Mouse (Mus musculus) small intestine, adult 2 months (tissue): ENCODE measurements around the gene Mrrf.

Experiments used
- CTCF ChIP-seq: fragments of 200-500 bp; IDR thresholded peaks from 2 replicates; pipeline ENCODE4 v1.5.1; 2012; ENCODE audit warnings: low read depth, mild to moderate bottlenecking, control low read depth, inconsistent platforms, low read length, moderate library complexity, mixed read lengths; ENCODE audit not compliant: insufficient replicate concordance, insufficient read length; ENCODE audit errors: extremely low read depth
- POLR2A ChIP-seq: fragments of 200-500 bp; IDR thresholded peaks from 2 replicates; pipeline ENCODE4 v1.6.1; 2012; ENCODE audit warnings: low read depth, mild to moderate bottlenecking, control low read depth, inconsistent platforms, low read length, moderate library complexity

DNA sequence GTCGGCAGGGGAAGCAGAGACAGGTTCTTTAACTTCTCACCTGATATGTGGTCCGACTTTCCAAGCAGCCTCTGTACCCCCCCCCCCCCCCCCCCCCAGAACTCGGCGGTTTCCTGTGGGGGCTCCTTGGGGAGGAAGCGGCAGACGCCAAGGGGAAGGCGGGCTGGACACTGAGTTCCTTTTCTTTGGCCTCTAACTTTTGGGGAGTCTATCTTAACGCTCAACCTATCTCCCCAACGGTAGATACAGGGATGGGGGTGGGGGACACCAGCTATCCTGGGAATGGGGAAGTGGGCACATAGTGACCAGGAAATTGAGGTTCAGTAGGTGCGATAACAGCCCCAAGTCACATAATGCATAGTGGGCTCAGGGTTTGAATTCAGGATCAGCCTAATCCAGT, 94.8 kb downstream of the Mrrf start:
- no peak for TF ChIP-seq POLR2A
- TF ChIP-seq CTCF, result no peak
